In the genomic region with DNA sequence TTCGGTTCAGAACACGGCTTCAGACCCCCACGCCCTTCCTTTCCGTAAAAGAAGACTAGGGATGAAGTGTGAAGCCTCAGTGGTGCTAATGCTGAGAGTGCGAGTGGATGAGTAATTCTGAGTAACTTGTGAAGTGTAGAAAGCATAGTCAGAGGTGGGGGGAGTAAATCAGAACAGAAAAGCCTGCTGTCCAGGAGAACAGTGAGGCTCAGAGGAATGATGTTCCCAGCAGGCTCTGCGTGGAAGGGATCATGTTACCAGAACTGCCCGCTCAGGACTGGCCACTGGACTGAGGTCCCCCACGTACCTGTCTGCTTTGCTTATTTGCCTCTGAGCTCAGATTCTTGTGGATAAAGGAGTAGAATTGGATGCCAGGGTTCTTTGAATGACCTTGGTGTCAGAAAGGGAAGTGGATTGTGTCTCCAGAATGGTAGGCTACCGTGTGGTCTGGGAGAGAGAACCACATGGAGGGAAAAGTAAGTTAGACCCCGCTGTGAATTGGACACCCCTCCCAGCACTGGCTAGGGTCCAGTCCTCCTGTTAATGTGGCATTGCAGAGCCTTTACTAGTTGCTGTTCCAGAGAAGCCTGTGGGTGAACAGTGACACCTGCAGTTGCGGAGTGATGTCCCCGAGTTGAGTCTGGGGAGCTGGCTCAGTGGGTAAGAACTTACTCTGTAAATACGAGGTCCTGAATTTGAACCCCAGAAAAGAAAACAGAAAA, we compare ENCODE assay signal across 11 mouse cellular contexts. TPM values are rescaled to one million over a fixed set of nuclear protein-coding genes. Genes with fewer than 3 reads are reported as not detected.
DNase-seq lines count a peak whose midpoint lies in the region; ATAC-seq lines count a peak whose summit lies in the region.
"Had no signal": no experiment of that assay in that cellular context is flagged by ENCODE, and none has a peak within 500 bp of the region (broad histone marks: within the 10 kb centered on the region; RNA-seq: fewer than 3 reads in every experiment).

No protein-coding gene starts in this region.

- peaks cover 10% of the 10 kb centered on the region for H3K4me1 ChIP-seq in heart, embryonic 15.5 days (replicated peaks)
- H3K4me1 ChIP-seq: embryonic facial prominence, embryonic 15.5 days; midbrain, embryonic 12.5 days had no signal

- 54% methylated on average over 13 of the region's 13 CpGs for WGBS in heart, embryonic 15.5 days

- peak overlapping the region; percentile 54 for H3K27ac ChIP-seq in heart, embryonic 15.5 days
- H3K27ac ChIP-seq: embryonic facial prominence, embryonic 15.5 days; midbrain, embryonic 12.5 days had no signal

- H3K4me3 ChIP-seq in heart, embryonic 15.5 days = no peak overlapping the region
- H3K4me3 ChIP-seq: embryonic facial prominence, embryonic 15.5 days; midbrain, embryonic 12.5 days had no signal

- 0 out of 2 replicates have a peak, but pooled peaks have one; percentile 10 for ATAC-seq in heart, embryonic 15.5 days (replicated peaks; ENCODE audit: insufficient number of reproducible peaks, insufficient read depth, low FRiP score, low read depth)
- ATAC-seq in megakaryocyte-erythroid progenitor cell, adult 5-6 weeks (replicated peaks; ENCODE audit: low FRiP score, low TSS enrichment, poor library complexity, severe bottlenecking) = no peak

- H3K9ac ChIP-seq in heart, embryonic 15.5 days = no peak overlapping the region
- H3K9ac ChIP-seq: embryonic facial prominence, embryonic 15.5 days; midbrain, embryonic 12.5 days had no signal

- no peaks in the 10 kb centered on the region for H3K27me3 ChIP-seq in heart, embryonic 15.5 days
- H3K27me3 ChIP-seq: embryonic facial prominence, embryonic 15.5 days; midbrain, embryonic 12.5 days had no signal

- no peak overlapping the region for H3K4me2 ChIP-seq in heart, embryonic 15.5 days
- H3K4me2 ChIP-seq: embryonic facial prominence, embryonic 15.5 days; midbrain, embryonic 12.5 days had no signal

- H3K36me3 ChIP-seq in heart, embryonic 15.5 days = peaks cover 17% of the 10 kb centered on the region

- DNase-seq in heart, adult 18-20 months = no peak
- peak; percentile 78 for DNase-seq in NIH3T3 (ENCODE audit: low read depth)
- DNase-seq in embryo, embryonic 10.5 days (ENCODE audit: low spot score) = peak; percentile 22
- peak; percentile 19 to 63 for DNase-seq in kidney, postnatal 25 days
- DNase-seq in liver = no peak
- no peak for DNase-seq in frontal cortex, postnatal 36 days (ENCODE audit: low spot score in 2 of 2)
- DNase-seq: adrenal gland, postnatal 14 days had no signal

- no peaks in the 10 kb centered on the region for H3K9me3 ChIP-seq in heart, embryonic 15.5 days (replicated peaks)
- H3K9me3 ChIP-seq: embryonic facial prominence, embryonic 15.5 days; midbrain, embryonic 12.5 days had no signal

RNA-seq across cellular contexts. Expression of gene Specc1l, which starts 40.6 kb away (rescaled TPM):
- polyA plus RNA-seq in heart, embryonic 15.5 days (2015; fragmentation: Nextera tagmentation; extraction: Ambion mirVana) = 19.4 and 24.3 TPM in 2 replicates
- total RNA-seq in heart, adult 18-20 months (2021) = 10 to 100 TPM; 41.0 to 41.7 TPM
- 25.5 and 30.8 TPM in 2 replicates for total RNA-seq in megakaryocyte-erythroid progenitor cell, adult 5-6 weeks (2014; fragmentation: Nextera tagmentation)
- total RNA-seq in megakaryocyte-erythroid progenitor cell, adult 5-6 weeks (2017) = 36.3 and 37.2 TPM in 2 replicates

Comparison
In these comparisons a context has a peak if more than half of its experiments do, and no peak if none do; other contexts are left out.
1. DNase-seq: peak in NIH3T3 (single experiment), embryo, embryonic 10.5 days (single experiment) and kidney, postnatal 25 days (2 of 2); none in heart, adult 18-20 months (0 of 2), liver (single experiment) and frontal cortex, postnatal 36 days (0 of 2).